Mouse (Mus musculus) cerebellum, adult 2 months (tissue): ENCODE results near the gene Lcn12.

ENCODE experiments used
- CTCF ChIP-seq: fragments of 200-500 bp; IDR thresholded peaks from 2 replicates; pipeline ENCODE4 v1.5.1; 2011; ENCODE audit warnings: low read depth, mild to moderate bottlenecking, control low read depth, low read length, moderate library complexity, borderline replicate concordance; ENCODE audit not compliant: insufficient read depth
- POLR2A ChIP-seq: fragments of 200-500 bp; IDR thresholded peaks from 2 replicates; pipeline ENCODE4 v1.6.1; 2011; ENCODE audit warnings: low read length, control low read depth, borderline replicate concordance; ENCODE audit not compliant: insufficient read depth

DNA sequence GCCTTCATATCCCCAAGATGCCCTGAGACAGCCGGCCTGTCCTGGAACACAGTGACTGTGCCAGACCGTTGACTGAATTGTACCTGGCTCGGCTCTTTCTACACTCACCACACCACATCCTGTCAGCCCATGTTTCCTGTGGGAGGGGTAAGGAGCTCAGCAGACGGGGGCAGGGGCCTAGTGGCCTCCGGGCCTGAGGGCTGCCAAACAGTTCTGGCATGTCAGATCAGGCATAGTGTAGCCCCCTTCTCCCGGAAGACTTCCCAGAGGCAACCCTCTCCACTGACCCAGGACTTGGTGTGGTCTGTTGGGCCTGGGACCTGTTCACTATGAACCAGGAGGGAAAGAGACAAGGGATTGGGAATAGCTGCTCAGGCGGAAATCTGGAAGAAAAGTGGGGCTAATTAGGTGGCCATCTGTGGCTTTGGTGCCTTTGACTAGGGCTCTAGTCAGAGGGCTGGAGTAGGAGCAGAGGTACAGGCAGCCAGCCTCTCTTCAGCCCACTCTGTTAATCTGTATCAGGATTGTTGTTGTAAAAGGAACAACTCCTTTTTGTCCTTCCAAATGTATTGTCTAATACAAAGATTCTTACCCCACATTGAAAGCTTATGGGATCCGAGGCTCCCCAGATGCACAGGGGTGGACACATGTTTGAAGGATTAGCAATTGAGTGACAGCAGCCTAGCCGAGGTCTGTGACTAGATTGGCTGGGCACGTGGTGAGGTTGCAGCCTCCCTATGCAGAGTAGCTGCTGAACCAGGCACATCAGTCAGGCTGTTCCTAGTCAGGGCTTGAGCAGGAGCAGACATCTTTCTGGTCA is 27.7 kb downstream of the Lcn12 start:
- TF ChIP-seq CTCF (no peak), POLR2A (0 out of 2 replicates have a peak, but pooled peaks have one; percentile 15)
